Mouse (Mus musculus) bone marrow, adult 2 months (tissue): ENCODE measurements at regions not wholly inside any gene's neighbourhood (a gene's known extent, or its start where the extent isn't known, plus 50 kb on each side); places are given as distances from the start of the nearest gene placed in this dataset.

Source experiments
- H3K27ac ChIP-seq: fragments of 200-500 bp; 2 replicates; pipeline ENCODE4 v1.5.1; 2012; ENCODE audit warnings: low read depth, mild to moderate bottlenecking, control low read depth, inconsistent platforms, low read length; ENCODE audit not compliant: control insufficient read depth, poor library complexity, insufficient read depth
- H3K4me1 ChIP-seq: fragments of 200-500 bp; 2 replicates; pipeline ENCODE4 v1.6.1; 2011; ENCODE audit warnings: low read length; ENCODE audit not compliant: control insufficient read depth, insufficient read depth
- H3K4me3 ChIP-seq: fragments of 200-500 bp; replicated peaks from 2 replicates; pipeline ENCODE3; 2011; ENCODE audit warnings: mild to moderate bottlenecking, low read depth, low read length, control low read depth; ENCODE audit not compliant: control insufficient read depth
- CTCF ChIP-seq: fragments of 200-500 bp; IDR thresholded peaks from 2 replicates; pipeline ENCODE4 v1.5.1; 2011; ENCODE audit warnings: low read length, control low read depth; ENCODE audit not compliant: control insufficient read depth, insufficient read depth
- POLR2A ChIP-seq: fragments of 200-500 bp; IDR thresholded peaks from 2 replicates; pipeline ENCODE4 v1.6.1; 2011; ENCODE audit warnings: low read depth, mild to moderate bottlenecking, control low read depth, low read length, borderline replicate concordance; ENCODE audit not compliant: control insufficient read depth
- WGBS: fragments of 180-500 bp; shearing (Covaris S2); methylation state at CpG from one replicate; pipeline ENCODE4 v1.1.7; 2018; 5-methylcytosine and 5-hydroxymethylcytosine counted together

- 81% methylated on average over 8 of the region's 8 CpGs for WGBS
- H3K27ac ChIP-seq: no peak overlapping the region
- TF ChIP-seq POLR2A (no peak), CTCF (no peak)
- H3K4me3 ChIP-seq: no peak overlapping the region
- no peaks in the 10 kb centered on the region for H3K4me1 ChIP-seq
Measured at GRCm38 (mm10) chr5:119386821-119387220, 283.6 kb upstream of the Tbx3 start.

DNA sequence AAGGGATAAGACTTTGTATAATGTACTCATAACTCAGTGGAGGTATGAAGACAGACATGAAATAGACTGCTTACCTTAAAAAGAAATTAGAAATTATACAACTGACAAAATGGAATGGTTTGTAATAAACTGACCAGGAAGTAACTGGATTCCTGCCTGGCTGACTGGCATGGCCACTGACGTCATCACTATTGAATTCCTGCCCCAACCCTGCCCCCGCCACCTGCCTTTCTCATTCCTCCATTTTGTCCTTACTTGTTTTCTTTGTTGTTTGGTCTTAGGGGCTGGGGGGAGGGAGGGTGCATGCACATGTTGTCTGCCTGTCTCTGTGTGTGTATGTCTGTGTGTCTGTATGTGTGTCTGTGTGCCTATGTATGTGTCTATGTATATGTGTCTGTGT is 283.2 kb upstream of the Tbx3 start:
- no peak overlapping the region for H3K27ac ChIP-seq
- no peaks in the 10 kb centered on the region for H3K4me1 ChIP-seq
- H3K4me3 ChIP-seq: no peak overlapping the region
- TF ChIP-seq POLR2A (no peak), CTCF (no peak)
- 72% methylated on average over 2 of the region's 2 CpGs for WGBS

GRCm38 (mm10) chr5:119388841-119389240 is 281.6 kb upstream of the Tbx3 start:
- Histone ChIP-seq H3K4me1 (no peaks in the 10 kb centered on the region), H3K27ac (no peak overlapping the region), H3K4me3 (no peak overlapping the region)
- 67% methylated on average over 5 of the region's 5 CpGs for WGBS
- TF ChIP-seq CTCF (no peak), POLR2A (no peak)

- H3K27ac ChIP-seq: no peak overlapping the region
- TF ChIP-seq CTCF (no peak), POLR2A (no peak)
- WGBS: 82% methylated on average over 9 of the region's 9 CpGs
- H3K4me1 ChIP-seq: no peaks in the 10 kb centered on the region
- H3K4me3 ChIP-seq: no peak overlapping the region
Measured at GRCm38 (mm10) chr5:119389384-119389783, 281.1 kb upstream of the Tbx3 start.

DNA sequence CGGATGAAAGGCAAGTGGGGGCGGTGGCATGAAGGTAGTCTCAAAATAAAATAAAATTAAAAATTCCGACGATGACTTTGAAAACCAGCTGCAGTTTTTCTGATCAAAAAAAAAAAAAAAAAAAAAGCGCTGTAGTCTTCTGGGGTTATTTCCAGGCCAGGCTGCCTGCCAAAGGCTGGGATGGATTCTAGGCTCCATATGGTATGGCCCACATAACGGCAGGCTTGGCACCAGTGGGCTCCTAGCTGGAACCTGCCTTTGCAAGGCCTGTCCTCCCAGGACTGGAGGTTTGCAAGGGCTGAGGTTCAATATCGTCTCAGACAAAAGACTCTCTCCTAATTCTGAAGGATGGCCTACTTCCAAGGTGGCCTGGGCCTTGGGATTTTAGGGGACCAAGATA is 280.6 kb upstream of the Tbx3 start:
- H3K4me1 ChIP-seq: no peaks in the 10 kb centered on the region
- no peak for TF ChIP-seq POLR2A
- TF ChIP-seq CTCF: no peak
- 79% methylated on average over 7 of the region's 7 CpGs for WGBS
- H3K4me3 ChIP-seq: no peak overlapping the region
- no peak overlapping the region for H3K27ac ChIP-seq

GRCm38 (mm10) chr5:119398475-119398874 is 272.0 kb upstream of the Tbx3 start:
- TF ChIP-seq POLR2A: no peak
- TF ChIP-seq CTCF: no peak
- no peak overlapping the region for H3K27ac ChIP-seq
- WGBS: 68% methylated on average over 5 of the region's 5 CpGs

DNA sequence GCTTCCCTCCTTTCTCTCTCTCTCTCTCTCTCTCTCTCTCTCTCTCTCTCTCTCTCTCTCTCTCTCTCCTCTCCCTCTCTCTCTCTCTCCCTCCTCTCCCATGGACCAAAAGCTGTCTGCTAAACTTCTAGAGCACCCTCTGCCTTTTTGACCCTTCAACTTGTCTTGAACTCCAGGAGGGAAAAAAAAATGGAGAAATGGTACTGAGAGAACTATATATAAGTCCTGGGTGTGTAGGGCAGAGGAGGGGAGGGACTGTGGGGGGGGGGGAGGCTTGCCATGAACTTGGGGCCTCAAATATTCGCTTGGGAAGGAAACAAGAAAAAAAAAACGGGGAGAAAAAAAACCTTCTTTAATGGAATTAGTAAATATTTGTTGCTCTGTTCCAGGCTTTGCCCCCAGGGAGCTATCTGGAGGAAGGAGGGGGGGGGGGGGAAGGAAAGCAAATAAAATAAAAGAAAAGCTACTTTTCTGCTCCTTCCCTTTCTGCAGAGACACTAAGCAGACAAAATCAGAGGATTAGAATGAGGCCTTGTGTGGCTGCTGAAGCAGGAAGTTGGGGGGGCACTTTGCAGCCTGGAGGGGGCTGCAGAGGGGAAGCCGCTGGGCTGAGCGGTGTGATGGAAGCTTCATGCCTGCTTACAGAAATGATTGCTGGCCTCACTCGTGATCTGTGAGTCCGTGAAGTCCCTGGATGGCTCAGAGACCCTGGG is 270.1 kb upstream of the Tbx3 start:
- no peak overlapping the region for H3K27ac ChIP-seq
- WGBS: 5% methylated on average over 6 of the region's 6 CpGs

More at GRCm38 (mm10) chr5:119398475-119398874, 272.0 kb upstream of the Tbx3 start:
- no peaks in the 10 kb centered on the region for H3K4me1 ChIP-seq
- H3K4me3 ChIP-seq: no peak overlapping the region

DNA sequence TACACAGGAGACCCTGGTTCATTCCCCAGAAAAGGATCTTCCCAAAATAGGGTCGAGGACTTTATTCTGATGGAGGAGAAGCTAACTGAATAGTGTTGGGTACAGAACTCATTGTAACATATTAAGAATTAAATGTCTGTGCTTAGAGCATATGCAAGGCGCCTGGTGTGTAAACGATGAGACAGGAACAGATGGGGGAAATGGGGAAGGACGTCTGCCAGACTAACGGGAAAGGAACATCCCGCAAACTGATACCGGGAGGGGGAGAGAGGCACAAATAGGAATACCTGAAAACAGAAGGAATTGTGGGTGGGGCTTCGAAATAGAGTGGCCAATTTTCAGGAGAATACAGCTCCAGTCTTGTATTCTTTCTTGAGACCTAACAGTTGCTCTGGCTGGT is 268.6 kb upstream of the Tbx3 start:
- WGBS: 59% methylated on average over 8 of the region's 8 CpGs

More for the DNA sequence above, 270.1 kb upstream of the Tbx3 start:
- no peak for TF ChIP-seq POLR2A
- Histone ChIP-seq H3K4me1 (no peaks in the 10 kb centered on the region), H3K4me3 (no peak overlapping the region)

DNA sequence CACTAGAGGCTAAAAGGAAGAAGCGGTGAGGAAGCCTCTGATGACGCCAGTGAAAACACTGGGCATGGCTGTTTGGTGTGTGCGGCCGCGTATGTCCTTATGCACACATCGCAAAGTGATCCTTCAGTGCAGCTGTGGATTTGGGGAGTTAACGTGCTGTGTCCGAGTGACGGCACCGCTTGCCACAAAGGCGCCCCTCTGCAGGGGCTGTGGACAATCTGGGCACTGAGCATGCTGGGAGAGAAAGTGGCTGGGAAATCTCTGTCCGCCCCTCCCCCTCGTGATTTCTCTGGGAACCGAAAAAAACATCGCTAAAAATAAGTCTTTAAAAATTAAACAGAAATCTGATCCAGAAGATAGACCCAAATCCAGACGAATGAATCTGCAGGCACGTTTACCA is 267.8 kb upstream of the Tbx3 start:
- Histone ChIP-seq H3K27ac (no peak overlapping the region), H3K4me1 (no peaks in the 10 kb centered on the region), H3K4me3 (no peak overlapping the region)
- TF ChIP-seq POLR2A (no peak), CTCF (no peak)
- WGBS: 84% methylated on average over 17 of the region's 17 CpGs

More for the DNA sequence above, 268.6 kb upstream of the Tbx3 start:
- H3K27ac ChIP-seq: no peak overlapping the region
- no peak overlapping the region for H3K4me3 ChIP-seq
- TF ChIP-seq POLR2A (no peak), CTCF (no peak)
- H3K4me1 ChIP-seq: no peaks in the 10 kb centered on the region
